Mouse (Mus musculus) cerebellum, adult (tissue): ENCODE data around the gene Timd4.

Source experiments
- ATAC-seq: cut with Nextera tagmentation; 2 replicates; pipeline ENCODE4 v1.9.2; 2017; ENCODE audit warnings: mild to moderate bottlenecking, moderate library complexity, mixed read lengths; ENCODE audit not compliant: insufficient number of reproducible peaks, low FRiP score, low TSS enrichment

Timd4 gene

DNA sequence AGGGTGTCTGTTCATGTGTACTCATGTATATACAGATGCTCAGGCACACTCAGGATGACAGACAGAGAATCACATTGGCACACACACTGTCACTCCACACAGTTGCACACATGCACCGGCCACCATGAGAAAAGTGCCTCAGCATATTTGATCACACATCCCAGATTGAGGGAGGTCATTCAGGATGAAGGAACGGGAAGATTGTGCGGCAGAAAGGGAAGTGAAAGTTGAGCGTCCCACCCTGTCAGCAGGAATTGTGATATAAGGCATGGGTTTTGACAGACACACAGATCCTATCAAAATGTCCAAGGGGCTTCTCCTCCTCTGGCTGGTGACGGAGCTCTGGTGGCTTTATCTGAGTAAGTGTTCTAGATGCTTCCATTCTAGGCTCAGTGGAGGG, at the start of gene Timd4:
TSS of gene Timd4 (plus strand) at position 290 of the 400 bp plus-strand sequence.
- no peak for ATAC-seq

DNA sequence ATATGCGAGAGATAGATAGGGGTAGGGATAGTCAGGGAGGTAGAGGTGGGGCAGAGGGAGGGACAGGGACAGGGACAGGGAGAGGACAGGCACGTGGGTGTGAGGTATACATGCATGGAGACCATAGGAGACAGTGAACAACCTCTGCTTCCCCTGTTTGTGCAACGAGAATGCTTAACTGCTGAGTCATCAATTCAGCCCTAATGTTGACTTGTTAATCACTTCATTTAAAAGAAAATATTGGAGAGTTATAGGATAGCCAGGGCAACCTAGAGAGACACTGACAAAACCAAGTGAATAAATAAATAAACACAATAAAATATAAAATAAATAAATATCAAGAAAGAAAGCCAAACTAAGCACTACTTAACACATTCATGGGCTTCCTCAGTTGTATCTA, 33.7 kb upstream of the Timd4 start:
- no peak for ATAC-seq

GRCm38 (mm10) chr11:46779811-46780210, 30.8 kb upstream of the Timd4 start:
- ATAC-seq, result no peak

GRCm38 (mm10) chr11:46804440-46804839, 6.2 kb upstream of the Timd4 start:
- ATAC-seq, result no peak

DNA sequence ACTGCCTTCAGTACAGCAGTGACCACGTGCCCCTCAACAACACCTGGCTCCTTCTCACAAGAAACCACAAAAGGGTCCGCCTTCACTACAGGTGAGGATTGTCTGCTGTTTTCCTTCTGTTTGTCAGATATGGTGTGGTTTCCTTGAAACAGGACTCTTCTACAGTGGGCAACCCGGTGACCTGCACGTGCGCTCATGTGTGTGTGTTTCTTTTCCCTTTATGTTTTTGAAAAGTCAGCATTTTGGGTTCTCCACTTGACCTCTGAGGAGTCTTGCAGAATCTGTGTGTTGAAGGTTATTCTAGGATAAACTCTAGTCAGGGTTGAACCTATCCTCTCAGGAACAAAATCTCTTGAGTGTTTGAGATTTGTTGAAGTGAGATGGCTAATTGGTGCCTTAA, 7.1 kb downstream of the Timd4 start:
- no peak for ATAC-seq

DNA sequence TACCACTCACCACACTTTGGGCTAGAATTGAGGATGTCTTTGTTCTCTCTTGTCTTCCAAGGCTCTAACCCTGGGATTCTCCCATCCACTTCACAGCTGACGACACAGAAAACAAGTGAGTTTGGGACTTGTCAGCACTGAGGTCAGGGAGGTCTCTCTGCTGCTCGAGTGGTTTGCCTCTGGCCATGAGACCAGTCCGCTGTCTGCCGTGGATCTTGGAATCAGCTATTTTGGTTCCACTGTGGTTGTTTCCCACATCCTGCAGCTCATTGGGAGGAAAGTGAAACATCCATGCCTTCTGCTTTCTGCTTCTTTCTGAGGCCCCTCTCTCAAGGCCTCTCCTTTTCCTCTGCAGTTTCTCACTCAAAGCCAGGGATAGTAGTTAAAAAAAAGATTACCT, 9.3 kb downstream of the Timd4 start:
- no peak for ATAC-seq

DNA sequence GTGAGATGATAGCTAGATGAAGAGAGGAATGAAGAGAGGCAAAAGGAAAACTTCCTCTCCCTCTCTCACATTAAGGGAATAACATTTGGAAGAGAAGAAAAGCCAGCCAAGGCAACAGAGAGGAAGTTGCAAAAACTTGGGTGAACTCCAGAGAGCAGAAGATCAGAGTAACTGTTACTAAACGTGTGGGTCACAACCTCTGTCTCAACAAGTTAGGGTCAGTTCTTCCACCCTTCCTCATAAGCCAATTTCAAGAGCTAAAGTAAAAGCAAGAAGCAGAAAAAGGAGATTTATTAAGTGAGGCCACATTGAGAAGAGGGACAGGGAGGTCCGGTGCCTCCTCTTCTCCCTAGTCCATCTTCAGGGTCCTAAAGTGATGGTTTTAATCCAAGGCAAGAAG, 19.7 kb downstream of the Timd4 start:
- no peak for ATAC-seq

DNA sequence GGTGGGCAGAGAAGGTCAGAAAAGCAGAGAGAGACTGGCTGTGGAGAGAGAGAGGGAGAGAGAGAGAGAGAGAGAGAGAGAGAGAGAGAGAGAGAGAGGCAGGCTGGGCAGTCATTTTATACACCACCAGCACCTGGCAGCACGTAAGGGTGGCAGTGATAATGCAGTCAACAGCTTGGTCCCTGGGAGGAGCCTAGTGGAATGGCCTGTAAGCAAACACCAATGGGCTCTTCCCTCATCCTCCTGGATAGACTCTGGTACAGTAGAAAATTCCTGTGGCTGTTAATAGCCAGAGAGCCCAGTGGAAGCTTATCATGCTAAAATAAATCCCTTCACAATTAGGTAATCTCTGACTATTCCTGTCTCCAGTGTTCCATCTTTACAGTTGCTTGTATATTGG, 24.5 kb downstream of the Timd4 start:
- ATAC-seq, result no peak

GRCm38 (mm10) chr11:46842015-46842726, 31.6 kb downstream of the Timd4 start:
- ATAC-seq, result no peak

- no peak for ATAC-seq
Measured at GRCm38 (mm10) chr11:46846661-46847060, 36.1 kb downstream of the Timd4 start.

DNA sequence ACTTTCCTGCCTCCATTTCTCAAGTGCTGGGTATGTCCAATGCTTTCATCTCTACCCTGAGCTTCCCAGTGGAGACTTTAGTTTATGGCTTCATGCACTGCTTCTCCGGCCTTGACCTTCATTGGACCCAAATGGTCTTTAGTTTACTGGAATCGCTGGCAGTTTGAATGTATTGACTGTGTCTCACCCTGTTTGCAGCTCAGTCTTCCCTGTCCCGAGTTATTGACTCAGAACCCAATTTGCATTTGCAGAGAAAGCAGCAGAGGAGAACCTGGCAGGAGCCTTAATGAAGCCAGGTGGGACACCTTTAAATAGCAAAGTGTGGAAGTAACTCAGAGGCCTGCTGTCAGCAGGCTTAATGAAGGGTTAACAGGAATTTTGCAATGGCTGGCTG, 37.2 kb downstream of the Timd4 start:
- ATAC-seq, result no peak

DNA sequence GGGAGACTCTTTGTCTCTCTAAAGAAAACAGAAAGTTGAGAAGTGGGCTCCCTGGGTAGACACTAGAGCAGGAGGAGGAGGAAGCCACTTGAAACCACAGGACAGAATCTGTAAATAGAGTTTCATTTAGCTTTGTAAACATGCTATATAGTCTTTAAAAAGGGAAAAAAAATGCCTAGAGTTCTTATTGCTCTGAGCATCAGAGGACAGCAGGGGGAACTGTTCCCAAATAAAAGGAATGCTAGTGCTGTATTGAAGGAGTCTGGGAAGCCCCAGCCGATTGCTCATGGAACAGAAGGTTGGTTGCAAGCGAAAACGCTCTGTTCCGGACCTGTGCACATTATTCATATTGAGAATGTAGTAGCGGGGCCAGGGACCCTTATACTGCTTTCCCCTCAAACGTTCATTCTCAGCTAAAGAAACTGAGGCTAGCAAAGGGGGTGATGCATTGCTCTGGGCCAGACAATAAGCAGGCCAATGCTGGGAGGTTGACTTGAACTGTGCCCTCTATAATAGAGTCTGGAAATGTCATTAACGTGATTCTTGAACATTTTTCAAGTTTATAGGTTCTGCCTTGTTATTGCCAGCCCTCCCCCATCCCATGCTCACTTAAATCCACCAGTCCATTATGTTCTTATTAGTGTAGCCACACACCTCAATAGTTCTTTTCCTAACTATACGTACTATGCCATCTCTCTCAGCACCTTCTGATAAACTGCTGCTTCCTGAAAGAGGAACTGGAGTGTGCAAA, 37.8 kb downstream of the Timd4 start:
- no peak for ATAC-seq

DNA sequence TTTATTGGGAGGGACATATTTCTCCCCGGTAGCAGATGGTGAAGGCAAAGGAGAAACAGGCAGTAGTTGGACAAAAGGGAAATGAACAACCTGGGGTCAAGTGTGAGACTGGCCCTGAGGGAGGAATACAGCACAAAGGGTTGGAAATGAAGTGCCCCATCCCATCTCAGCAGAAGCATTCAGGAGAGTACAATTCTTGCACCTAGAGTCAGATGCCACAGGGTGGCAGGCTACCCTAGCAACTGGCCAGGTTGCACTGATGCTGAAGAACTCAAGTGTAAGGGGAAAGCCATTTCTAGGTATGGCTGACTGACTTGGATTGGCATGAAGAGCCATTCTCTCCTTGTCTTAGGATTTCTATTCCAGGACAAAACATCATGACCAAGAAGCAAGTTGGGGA, 54.2 kb downstream of the Timd4 start:
- no peak for ATAC-seq

DNA sequence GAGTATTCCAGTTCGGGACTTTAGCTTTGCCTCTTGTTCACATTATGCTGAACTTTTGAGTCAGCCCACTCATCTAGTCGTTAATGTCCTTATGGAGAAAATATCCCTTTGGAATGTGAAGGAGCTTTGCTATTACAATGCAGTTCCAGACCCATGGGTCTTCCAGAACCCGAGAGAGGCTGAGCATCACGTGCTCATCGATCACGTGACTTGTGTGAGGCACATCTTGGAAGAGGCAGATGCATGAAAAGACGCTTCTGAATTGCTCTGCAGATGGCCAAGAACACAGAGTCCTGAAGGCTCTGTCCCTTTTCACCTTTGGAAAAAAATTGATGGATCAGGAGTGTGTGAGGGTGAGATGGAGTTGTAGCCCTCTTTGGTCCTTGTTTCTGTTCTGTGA, 58.0 kb downstream of the Timd4 start:
- ATAC-seq, result no peak

DNA sequence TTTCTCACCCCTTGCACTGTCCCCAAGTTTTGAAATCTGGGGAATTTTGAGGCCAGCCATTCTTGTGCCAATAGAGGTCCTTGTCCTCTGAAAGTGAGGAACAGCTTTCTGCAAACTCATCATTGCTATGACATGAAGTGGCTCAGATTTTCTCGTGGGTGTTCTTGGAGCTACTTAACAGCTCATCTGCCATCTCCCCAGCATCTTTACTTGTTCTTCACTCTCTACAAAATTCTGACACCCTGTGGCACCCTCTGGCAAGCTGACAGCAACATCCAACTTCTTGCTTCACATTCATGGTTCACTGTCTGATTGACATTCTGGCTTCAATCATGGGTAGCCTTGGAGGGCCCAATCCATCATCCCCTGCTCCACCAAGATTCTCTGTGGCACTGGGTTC, 65.2 kb downstream of the Timd4 start:
- no peak for ATAC-seq

DNA sequence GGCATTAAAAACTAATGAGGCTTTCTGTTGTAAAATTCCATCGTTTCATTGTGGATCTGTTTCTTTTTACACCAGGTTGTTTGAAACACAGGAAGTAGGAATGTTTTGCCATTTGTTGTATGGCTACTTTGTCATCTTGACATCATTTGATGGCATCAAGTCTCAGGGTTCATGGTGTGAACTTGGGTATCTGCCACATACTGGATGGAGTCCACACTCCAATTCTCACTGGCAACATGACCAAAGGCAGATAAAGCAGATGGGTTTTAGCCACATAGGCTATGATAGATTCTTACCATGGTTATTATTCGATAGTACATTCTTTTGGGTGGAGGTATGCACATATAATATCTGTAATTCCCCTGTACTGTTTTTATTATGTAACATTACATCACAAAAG, 71.9 kb downstream of the Timd4 start:
- ATAC-seq, result no peak

- ATAC-seq, result no peak
Measured at GRCm38 (mm10) chr11:46889093-46889492, 78.5 kb downstream of the Timd4 start.
